Mouse (Mus musculus) layer of hippocampus, postnatal 10 days (tissue): Measurements from ENCODE around the gene Gm35315. TPM values are rescaled to one million over a fixed set of nuclear protein-coding genes. Genes with fewer than 3 reads are reported as not detected.
"Not testable (repeated sequence)": the region's sequence is repeated elsewhere in the genome, so short reads cannot be mapped to it uniquely, and the experiment has no call there.

Experiments
- DNase-seq, 2 experiments: peaks; one replicate each; pipeline ENCODE4 v3.0.0; 2021; ENCODE audit warnings: low spot score in 2 of 2
- long read RNA-seq: library from polyadenylated mRNA; stranded (forward); transcript quantifications from one replicate; pipeline ENCODE4 v2.0.0, GENCODE M21; 2023
- total RNA-seq, 2 experiments: library from RNA; stranded (reverse); gene quantifications; 2 replicates each; pipeline ENCODE4 v1.2.3; 2021

The Gm35315 gene
- total RNA-seq: under 1 TPM; 0.73 to 0.89 TPM
- long read RNA-seq: 0 reads

DNA sequence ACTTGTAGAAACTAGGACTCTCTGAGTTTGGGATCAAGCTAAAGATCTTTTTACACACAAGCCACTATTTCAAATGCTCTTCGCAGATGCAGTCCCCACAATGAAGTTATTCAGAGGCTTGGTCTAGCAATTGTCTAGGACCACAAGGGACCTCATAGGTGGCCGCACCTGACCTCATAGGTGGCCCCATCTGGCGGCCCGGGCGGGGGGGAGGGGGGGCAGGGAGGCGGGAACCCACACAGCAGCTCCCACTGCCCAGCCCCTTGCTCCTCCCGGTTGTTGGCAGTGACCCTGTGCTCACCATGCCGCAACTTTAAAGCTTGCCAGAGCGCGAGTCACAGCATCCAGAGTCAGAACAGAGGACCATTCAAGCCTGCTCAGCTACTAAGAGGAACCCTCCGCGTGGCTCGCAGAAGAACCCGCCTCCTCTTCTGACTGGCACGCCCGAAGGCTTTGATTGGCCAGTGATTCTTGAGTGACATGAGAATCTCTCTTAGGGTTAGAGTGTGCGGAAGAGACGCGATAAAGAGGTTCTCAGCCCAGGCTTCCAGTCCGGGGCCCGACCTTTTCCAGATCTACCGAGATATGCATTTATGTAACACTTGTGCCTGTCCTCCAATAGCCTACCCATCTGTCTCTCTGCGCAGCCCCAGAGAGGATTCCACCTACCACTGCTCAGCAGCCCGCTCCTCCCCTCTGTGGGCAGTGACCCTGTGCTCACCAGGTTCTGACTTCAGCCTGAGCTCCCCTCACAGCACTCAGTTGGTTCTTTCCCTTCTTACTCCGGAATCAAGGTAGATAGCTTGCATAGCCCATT is at the start of gene Gm35315:
Gene Gm35315 (minus strand): TSS at position 391 of the 817 bp plus-strand sequence.
- DNase-seq: peak; percentile 83 to 86

GRCm38 (mm10) chr5:110143007-110143406 is 48.8 kb upstream of the Gm35315 start:
- DNase-seq: no peak

DNA sequence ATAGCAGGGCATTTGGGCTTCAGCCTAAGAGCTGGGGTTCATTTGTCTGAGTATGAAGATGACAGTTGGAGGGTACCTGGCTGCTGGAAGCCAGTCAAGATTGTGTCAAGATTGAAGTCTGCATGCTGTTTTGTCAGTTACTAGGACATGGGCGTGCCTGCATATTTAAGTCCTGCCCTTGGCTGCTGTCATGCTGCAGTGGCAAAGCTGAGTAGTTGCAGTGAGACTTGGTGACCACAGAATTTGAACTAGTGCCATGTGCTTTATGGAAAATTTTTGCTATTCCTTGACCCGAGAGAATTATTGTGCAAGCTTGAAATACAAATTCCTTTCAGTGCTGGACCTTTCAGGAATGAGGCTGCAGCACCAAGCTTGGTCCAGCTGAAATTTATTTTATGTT is 48.1 kb upstream of the Gm35315 start:
- DNase-seq: no peak

GRCm38 (mm10) chr5:110140424-110140823 is 46.2 kb upstream of the Gm35315 start:
- no peak for DNase-seq

- no peak for DNase-seq
Observed at GRCm38 (mm10) chr5:110139325-110139724, 45.1 kb upstream of the Gm35315 start.

DNA sequence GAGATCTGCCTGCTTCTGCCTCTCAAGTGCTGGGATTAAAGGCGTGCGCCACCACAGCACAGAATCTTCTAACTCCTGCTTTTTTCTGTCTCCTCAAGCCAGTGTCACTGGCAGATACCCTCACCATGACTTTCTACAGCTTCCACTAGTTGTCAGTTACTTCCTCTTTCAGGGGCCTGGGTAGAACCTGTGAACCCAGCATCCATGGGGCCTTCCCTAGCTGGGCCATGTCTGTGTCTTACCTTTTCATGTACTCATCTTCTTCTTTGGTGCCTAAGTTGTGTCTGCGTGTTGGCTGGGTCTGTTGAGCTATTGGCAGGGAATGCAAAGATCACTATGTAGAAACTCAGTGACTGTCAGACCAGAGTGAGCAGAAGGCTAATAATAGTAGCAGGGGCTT is 43.6 kb upstream of the Gm35315 start:
- DNase-seq: no peak

GRCm38 (mm10) chr5:110136087-110136464 is 41.9 kb upstream of the Gm35315 start:
- DNase-seq: no peak

DNA sequence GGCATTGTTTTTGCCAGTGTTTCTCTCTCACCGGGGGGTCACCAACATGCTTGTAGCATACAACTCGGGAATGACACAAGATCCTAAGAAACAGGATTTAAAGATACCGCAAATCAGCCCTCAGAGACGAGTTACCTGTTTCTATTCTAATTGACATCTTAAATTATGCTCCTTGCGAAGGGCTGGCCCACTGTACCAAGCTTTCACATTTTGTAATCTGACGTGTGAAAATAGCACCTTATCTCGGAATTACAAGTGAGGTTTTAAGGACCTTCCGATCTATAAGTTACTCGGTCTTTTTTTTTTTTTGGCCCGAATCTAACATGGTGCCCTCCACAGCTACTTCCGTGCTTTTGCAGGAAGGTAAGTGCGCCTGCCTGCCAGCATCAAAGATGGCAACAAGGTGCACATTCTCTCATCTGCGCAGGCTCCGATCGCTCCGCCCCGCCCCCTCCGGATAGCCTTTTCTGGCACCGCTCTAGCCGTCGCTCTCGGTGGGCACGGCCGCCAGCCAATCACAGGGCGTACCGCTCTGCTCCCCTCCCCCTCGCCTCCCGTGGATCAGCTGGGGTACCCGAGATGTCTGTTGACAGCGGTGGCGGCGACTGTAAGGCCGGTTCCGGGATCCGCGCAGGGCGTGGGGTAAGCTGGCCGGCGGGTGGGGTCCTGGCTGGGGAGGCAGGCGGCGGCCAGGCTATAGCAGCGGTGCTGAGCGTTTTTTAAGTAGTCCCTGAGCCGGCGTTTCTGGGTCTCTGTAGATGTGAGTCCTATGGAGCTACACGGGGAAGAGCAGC is 41.3 kb upstream of the Gm35315 start, which contains the start of gene Chfr:
Gene Chfr (plus strand): TSS at position 550 of the 794 bp plus-strand sequence.
- DNase-seq: peak; percentile 99 to 100

DNA sequence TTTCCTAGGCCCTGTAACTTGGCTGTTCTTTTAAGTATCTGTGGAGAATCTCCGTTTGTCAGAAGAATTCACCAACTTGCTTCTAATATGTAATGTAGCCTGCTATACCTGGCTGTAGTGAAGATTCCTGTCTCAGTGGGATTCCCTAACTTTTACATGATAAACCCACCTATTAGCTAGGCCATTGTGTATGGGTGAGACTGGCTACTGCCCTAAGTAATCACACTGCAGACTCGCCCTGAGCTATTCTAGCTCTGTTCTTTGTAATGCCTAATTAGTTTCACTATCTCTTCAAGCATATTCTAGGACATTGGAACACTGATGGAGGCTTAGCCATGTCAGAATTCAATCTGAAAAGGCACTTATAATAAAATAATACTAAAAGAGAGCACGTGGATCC is 28.2 kb upstream of the Gm35315 start:
- not testable (repeated sequence) for DNase-seq

- DNase-seq: peak; percentile 91 to 93
Observed at GRCm38 (mm10) chr5:110109991-110110441, 15.8 kb upstream of the Gm35315 start, which contains the start of gene Zfp605. Gene Zfp605 (plus strand): TSS chr5:110110092.

DNA sequence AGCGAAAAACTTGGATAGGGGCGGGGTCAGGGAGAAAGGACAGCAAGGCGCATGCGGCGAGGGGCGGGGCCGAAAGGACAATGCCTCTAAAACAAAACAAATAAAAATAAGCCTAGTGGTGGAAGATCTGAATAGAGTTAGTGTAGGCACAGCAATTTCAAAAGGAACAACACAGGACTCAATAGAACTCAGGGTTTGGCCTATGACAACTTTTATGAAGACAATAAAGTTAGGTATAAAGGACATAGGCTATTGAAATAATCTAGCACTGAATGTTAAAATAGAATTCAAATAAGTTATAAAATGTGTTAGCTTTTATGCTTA is 14.0 kb upstream of the Gm35315 start:
- DNase-seq: no peak

- peak; percentile 92 to 94 for DNase-seq
Observed at GRCm38 (mm10) chr5:110107581-110108304, 13.5 kb upstream of the Gm35315 start, which contains the start of gene Gtpbp6. Gene Gtpbp6 (minus strand): TSS chr5:110108197.

DNA sequence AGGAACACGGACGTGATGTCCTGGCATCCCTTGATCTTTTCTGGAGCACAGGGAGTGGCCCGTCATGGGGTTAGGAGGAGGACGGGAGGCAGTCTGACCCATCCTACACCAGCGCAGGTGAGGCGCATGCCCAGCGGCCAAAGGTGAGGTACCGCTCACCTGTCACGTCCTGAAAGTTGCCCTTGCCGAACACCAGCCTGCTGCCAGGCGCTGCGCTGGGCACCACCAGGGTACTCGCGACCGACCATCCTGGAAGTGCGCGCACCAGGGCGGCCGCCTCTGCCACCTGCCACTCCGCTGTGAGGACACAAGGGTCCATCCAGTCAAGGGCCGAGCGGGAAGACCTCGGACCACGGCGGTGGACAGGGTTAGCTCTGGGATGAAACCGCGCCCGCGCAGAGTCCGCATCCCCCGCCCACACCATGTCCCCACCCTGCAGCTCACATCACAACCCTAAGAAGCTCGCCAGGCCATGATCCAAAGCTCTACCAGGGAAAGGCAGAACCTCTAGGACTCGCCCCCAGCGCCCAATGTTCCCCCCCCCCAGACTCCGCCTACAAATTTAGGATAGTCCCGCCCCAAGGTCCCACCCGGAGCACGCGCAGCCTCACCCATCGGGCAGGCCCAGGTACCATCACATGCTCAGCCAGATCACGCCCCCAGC is 12.8 kb upstream of the Gm35315 start:
- peak; percentile 37 to 56 for DNase-seq

DNA sequence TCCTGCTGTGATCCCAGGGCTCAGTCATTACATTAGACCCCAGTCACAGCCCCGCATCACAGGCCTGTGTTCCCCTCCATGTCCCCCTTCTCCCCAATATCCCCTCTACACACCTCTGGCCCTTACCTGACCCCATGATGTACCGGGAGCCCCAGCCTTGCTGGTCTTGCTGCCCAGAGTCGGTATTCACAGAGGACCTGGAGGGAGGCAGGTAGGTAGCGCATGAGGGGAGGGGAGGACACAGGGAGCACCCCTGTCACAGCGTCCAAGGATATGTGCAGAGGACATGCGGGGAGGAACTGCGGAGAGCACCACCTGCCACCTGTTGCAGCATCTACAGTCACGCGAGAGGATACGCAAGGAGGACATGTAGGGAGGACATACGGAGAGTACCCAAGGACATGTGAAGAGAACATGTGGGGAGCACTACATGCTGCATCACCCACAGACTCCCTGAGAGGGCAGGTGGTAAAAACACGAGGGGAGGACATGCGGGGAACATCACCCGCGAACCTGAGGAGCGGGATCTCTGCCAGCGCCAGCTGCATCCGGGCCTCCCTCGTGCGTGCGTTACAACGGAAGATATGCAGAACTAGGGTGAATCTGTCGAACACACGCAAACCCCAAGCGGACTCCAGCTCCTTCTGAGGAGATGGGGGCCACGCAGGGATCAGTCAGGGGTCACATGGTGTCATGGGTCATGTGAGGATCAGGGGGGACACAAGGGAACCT is 12.1 kb upstream of the Gm35315 start:
- DNase-seq: peak; percentile 21 to 47

DNA sequence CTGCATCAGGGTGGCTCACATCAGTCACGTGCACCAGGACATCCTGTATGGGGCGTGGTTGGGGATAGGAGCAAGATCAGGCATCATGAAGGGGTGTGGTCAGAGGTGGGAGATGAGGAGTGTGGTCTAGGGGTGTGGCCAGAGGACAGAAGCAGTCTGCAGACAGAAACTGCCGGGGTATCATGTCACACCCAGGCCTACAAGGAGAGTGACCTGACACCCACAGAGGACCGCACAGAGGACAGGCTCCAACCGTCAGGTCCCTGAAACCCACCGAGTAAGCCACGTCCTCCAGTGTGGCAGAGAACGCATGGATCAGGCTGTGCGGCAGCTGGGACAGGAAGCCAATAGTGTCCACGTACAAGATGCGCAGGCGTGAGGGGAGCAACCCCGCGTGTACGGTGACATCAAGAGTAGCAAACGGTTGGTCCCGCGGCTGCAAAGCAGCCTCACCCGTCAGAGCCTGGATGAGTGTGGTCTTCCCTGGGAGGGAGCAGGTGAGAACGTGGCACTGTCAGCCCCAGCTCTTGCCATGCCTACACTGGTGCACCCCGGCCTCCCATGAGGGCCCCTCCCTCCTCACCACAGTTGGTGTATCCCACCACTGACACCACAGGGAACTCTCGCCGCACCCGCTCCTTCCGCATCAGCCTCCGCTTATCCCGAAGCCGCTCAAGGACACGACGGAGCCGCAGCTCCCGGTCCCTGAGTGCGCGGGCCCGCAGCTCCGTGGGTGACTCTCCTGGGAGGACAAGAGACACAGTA is 10.6 kb upstream of the Gm35315 start:
- no peak for DNase-seq

DNA sequence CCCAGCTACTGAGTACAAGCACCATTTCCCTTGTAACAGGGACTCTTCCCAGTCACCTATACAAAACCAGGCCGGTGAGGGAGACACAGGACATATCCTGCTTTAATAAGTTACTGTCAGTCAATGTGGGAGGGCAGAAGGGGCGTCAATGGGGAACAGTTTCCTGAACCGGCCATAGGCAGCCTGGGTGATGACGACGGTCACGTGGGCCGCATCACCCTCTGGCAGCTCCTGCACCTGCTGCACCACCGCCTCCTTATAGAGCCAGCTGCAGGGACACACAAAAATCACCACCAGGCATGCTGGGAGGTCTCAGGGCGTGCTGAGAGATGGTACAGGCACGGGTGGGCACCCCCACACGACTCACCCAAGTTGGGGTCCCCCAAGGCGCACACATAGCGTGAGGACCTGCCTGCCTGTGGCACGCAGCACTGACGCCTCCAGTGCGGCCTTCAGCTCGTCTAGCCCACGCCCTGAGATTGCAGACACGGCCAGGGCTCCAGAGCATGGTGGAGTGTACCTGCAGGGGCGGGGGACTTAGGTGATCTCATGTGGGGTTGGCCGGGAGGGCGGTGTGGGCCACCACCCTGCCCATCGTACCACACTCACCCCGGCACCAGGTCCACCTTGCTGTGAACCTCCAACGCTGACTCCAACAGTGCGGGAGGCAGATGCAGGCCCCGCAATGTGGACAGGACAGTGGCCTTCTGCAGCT is 9.8 kb upstream of the Gm35315 start:
- no peak for DNase-seq

DNA sequence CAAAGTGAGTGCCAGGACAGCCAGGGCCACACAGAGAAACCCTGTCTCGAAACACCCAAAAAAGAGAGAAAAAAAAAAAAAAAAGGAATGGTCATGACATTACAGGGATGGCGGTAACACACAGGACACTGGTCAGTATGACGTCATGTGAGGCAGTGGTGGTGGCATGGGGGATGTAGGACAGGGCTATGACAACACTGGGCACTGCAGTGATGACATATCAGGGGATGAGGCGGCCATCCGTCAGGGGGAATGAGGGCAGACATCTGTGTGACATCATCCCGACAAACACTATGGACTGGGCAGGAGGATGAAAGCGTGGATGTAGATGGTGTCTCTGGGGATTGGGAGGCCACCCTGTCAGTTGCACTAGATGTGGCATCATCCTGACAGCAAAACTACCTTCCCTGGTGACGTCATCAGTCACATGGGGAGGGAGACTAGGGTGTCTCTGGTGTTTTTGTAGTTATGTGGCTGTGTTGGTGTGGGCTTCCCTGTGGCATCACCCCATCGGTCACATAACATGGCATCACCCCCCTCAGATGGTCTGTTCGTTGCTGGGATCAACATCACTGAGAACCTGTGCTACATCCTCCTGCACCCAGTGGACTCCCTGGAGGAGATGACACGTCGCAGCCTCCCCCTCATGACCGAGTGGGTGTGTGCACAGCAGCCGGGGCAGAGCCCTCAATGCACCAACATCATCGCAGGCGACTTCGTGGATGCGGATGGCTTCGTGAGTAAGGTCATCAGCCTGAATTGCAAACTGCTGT is 8.8 kb upstream of the Gm35315 start:
- no peak for DNase-seq

- no peak for DNase-seq
Observed at GRCm38 (mm10) chr5:110102429-110102828, 8.2 kb upstream of the Gm35315 start.
